Mouse (Mus musculus) liver, embryonic 15.5 days (tissue): ENCODE measurements around the gene Rabepk. TPM values are rescaled to one million over a fixed set of nuclear protein-coding genes. Genes with fewer than 3 reads are reported as not detected.

Experiments
- ATAC-seq: fragments of 200-750 bp; cut with Nextera tagmentation; 2 replicates; pipeline ENCODE4 v1.8.0; 2017; ENCODE audit warnings: moderate number of reproducible peaks, mild to moderate bottlenecking, moderate library complexity; ENCODE audit not compliant: insufficient read depth
- H3K27ac ChIP-seq: fragments of 300-500 bp; sonication (generic); replicated peaks from 2 replicates; pipeline ENCODE4 v1.5.1; 2015; ENCODE audit warnings: mild to moderate bottlenecking, inconsistent platforms
- H3K27me3 ChIP-seq: fragments of 300-500 bp; sonication (generic); 2 replicates; pipeline ENCODE4 v1.6.1; 2015; ENCODE audit warnings: mild to moderate bottlenecking, inconsistent platforms
- H3K36me3 ChIP-seq: fragments of 300-500 bp; sonication (generic); replicated peaks from 2 replicates; pipeline ENCODE4 v1.6.1; 2015; ENCODE audit warnings: moderate library complexity, mild to moderate bottlenecking, inconsistent platforms
- H3K4me1 ChIP-seq: fragments of 300-500 bp; sonication (generic); replicated peaks from 2 replicates; pipeline ENCODE4 v1.6.1; 2015; ENCODE audit warnings: inconsistent platforms
- H3K4me2 ChIP-seq: fragments of 300-500 bp; sonication (generic); 2 replicates; pipeline ENCODE4 v1.6.1; 2015; ENCODE audit warnings: moderate library complexity, mild to moderate bottlenecking, inconsistent platforms
- H3K4me3 ChIP-seq: fragments of 300-500 bp; sonication (generic); replicated peaks from 2 replicates; pipeline ENCODE4 v1.5.1; 2015; ENCODE audit warnings: mild to moderate bottlenecking, inconsistent platforms
- H3K9ac ChIP-seq: fragments of 300-500 bp; sonication (generic); 2 replicates; pipeline ENCODE4 v1.6.1; 2015; ENCODE audit warnings: moderate library complexity, mild to moderate bottlenecking, inconsistent platforms
- H3K9me3 ChIP-seq: fragments of 300-500 bp; sonication (generic); replicated peaks from 2 replicates; pipeline ENCODE4 v1.6.1; 2016; ENCODE audit warnings: inconsistent platforms
- WGBS: fragments of 180-500 bp; shearing (Covaris S2); methylation state at CpG from one replicate; pipeline ENCODE4 v1.1.7; 2015; ENCODE audit warnings: mixed read lengths; ENCODE audit not compliant: insufficient replicate concordance; 5-methylcytosine and 5-hydroxymethylcytosine counted together
- polyA plus RNA-seq: library from polyadenylated mRNA; unstranded; fragments of >200 nt; fragmentation: Nextera tagmentation; extraction: Ambion mirVana; gene quantifications from 2 replicates; pipeline ENCODE4 v1.2.1, GENCODE M21; 2015

The Rabepk gene
- polyA plus RNA-seq, 1 experiment from 2014 or later: 22.3 TPM

DNA sequence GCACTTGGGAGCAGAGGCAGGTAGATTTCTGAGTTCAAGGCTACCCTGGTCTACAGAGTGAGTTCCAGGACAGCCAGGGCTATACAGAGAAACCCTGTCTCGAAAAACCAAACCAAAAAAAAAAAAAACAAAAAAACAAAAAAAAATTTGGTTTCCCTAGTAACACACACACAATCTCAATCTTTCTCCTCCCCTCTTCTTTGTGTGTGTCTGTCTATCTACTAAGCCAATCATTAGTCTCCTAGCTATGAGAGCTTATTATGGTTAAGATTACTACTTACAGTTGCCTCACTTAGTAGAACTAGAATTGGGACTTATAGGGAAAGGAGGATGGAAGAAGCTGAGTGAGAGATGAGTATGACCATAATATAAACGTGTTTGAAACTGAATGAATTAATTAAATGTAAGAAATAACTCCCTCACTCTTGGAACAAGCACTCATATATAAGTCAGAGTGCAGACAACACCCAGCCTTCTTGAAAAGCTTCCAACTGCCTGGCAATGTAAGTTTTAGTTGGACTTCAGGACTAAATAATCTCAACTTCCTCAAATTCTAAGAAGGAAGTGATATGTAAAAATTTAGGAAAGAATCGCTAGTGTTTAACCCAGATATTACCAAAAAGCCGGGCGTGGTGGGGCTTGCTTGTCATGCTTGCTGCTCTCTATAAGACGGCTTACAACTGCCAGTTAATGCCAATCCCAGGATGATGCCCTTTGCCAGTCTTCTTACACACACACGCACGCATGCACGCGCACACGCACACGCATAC lies 58.1 kb downstream of the Rabepk start:
- Histone ChIP-seq H3K9ac (peak overlapping the region; percentile 19; the same call in 1 of the 2 replicates), H3K36me3 (peaks cover 46% of the 10 kb centered on the region), H3K4me3 (no peak overlapping the region), H3K9me3 (no peaks in the 10 kb centered on the region), H3K27me3 (no peaks in the 10 kb centered on the region), H3K4me1 (peaks cover 77% of the 10 kb centered on the region), H3K27ac (peak overlapping the region; percentile 91), H3K4me2 (peak overlapping the region; percentile 49)
- ATAC-seq: no peak
- WGBS: 49% methylated on average over 12 of the region's 12 CpGs

DNA sequence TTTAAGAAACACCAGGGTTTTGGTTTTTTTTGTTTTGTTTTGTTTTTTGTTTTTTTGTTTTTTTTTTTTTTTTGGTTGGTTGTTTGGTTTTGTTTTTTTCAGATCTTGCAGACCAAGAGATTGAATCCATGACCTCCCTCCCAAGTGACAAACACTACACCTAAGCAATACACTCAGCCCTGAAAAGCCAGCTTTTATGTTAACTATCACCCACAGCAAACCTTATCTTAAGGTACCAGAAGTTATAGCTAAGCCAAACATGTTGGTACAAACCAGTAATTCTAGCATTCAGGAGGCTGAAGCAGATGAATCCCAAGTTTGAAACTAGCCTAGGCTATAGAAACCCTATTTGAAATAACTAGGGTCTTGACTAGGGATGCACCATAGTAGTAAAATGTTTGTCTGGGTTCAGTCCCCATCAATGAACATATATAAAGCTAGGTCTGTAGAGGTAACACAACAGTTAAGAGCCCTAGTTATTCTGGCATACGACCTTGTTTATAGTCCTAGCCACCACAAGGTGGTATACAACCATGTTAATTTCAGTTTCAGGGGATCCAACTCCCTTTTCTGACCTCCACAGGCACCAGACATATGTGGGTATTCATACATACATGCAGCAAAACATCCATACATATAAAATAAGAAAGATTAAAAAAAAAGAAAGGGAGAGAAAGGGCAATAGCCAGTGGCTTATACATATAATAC lies 59.9 kb downstream of the Rabepk start:
- H3K27ac ChIP-seq: peak overlapping the region; percentile 91
- peaks cover 36% of the 10 kb centered on the region for H3K36me3 ChIP-seq
- H3K9ac ChIP-seq: peak overlapping the region; percentile 29; the same call in 1 of the 2 replicates
- ATAC-seq: peak; percentile 94
- no peaks in the 10 kb centered on the region for H3K27me3 ChIP-seq
- peaks cover 78% of the 10 kb centered on the region for H3K4me1 ChIP-seq
- H3K4me2 ChIP-seq: peak overlapping the region; percentile 51
- H3K9me3 ChIP-seq: no peaks in the 10 kb centered on the region
- WGBS: 22% methylated on average over 1 of the region's 1 CpGs
- H3K4me3 ChIP-seq: peak overlapping the region; percentile 0; the same call in 1 of the 2 replicates

DNA sequence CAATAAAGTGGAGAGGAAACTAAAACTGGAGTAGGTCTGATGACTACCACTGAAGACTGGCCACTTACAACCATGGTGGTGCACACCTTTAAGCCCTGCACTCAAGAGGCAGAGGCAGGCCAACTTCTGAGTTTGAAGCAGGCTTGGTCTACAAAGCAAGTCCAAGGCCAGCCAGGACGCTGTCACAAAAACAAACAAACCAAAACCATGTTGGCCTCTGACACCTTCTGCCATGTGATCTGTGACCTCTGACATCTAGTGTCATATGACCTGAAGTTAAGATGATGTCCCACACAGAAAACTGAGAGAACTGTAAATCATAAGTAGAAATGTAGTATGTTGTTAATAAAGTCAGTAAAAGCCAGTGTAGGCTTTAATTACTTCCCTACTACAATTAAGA lies 61.8 kb downstream of the Rabepk start:
- WGBS: 81% methylated on average over 1 of the region's 1 CpGs
- no peaks in the 10 kb centered on the region for H3K27me3 ChIP-seq
- H3K9ac ChIP-seq: no peak overlapping the region; the same call in 1 of the 2 replicates
- H3K36me3 ChIP-seq: peaks cover 33% of the 10 kb centered on the region
- peak overlapping the region; percentile 67 for H3K27ac ChIP-seq
- no peak overlapping the region for H3K4me2 ChIP-seq
- H3K9me3 ChIP-seq: no peaks in the 10 kb centered on the region
- no peak overlapping the region for H3K4me3 ChIP-seq
- H3K4me1 ChIP-seq: peaks cover 74% of the 10 kb centered on the region
- no peak for ATAC-seq

DNA sequence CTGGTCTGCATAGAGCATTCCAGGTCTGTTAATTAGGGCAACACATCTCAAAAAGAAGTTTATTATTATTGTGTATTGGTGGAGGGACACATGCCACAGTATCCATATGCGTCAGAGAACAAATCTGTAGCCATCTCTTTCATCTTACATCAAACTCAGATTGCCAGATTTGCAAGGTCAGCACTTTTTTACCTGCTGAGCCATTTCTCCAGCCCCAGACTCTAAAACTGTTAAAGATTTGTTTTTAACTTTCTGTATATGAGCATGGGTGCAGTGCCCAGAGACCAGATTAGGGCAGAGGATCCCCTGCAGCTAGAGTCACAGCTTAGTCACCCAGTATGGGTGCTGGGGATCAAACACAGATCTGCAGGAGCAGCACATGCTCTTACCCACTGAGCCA lies 63.1 kb downstream of the Rabepk start:
- H3K4me1 ChIP-seq: peaks cover 68% of the 10 kb centered on the region
- WGBS: 87% methylated on average over 1 of the region's 1 CpGs
- peaks cover 30% of the 10 kb centered on the region for H3K36me3 ChIP-seq
- H3K9ac ChIP-seq: no peak overlapping the region
- no peak overlapping the region for H3K27ac ChIP-seq
- H3K9me3 ChIP-seq: no peaks in the 10 kb centered on the region
- no peak overlapping the region for H3K4me2 ChIP-seq
- H3K27me3 ChIP-seq: no peaks in the 10 kb centered on the region
- H3K4me3 ChIP-seq: no peak overlapping the region
- ATAC-seq: no peak

Other genes starting within 250 kb of the Rabepk start
- gene Gapvd1, start 44.7 kb downstream of the Rabepk start, polyA plus RNA-seq: 79.9 and 89.4 TPM in 2 replicates
- gene Hspa5, start 27.9 kb downstream of the Rabepk start, polyA plus RNA-seq: 509 TPM in 2 replicates
- 57.5 and 60.5 TPM in 2 replicates for gene Fbxw2, start 26.4 kb upstream of the Rabepk start, polyA plus RNA-seq
- gene Gm34653, start 33.1 kb upstream of the Rabepk start, polyA plus RNA-seq: not detected in 2 replicates
- 8.2 and 8.4 TPM in 2 replicates for gene Cutal, start 74.5 kb upstream of the Rabepk start, polyA plus RNA-seq
- gene Psmd5, start 75.1 kb upstream of the Rabepk start, polyA plus RNA-seq: 67.5 and 71.5 TPM in 2 replicates
- gene Phf19, start 114.1 kb upstream of the Rabepk start, polyA plus RNA-seq: 1.5 and 1.8 TPM in 2 replicates
- gene Traf1, start 161.9 kb upstream of the Rabepk start, polyA plus RNA-seq: 0.29 and 0.61 TPM in 2 replicates